Mouse (Mus musculus) heart, postnatal 10 days (tissue): ENCODE measurements around the gene Ak1. TPM values are rescaled to one million over a fixed set of nuclear protein-coding genes. Genes with fewer than 3 reads are reported as not detected.

Source experiments
- DNase-seq, 2 experiments: peaks; one replicate each; pipeline ENCODE4 v3.0.0; 2021
- intact Hi-C: fragments of 180-260 bp; cut with DNase I; formaldehyde crosslinking; loops from one replicate; pipeline ENCODE4 v1.15.1; 2025
- total RNA-seq, 2 experiments: library from RNA; stranded (reverse); gene quantifications; 2 replicates each; pipeline ENCODE4 v1.2.3; 2021

Ak1 gene
- 100 to 1,000 TPM; 522 to 538 TPM for total RNA-seq

GRCm38 (mm10) chr2:32621517-32621859 lies at the start of gene Ak1:
TSS of gene Ak1 (plus strand) at chr2:32621758.
- intact Hi-C loops, result no loop called here
- DNase-seq, result no peak

DNA sequence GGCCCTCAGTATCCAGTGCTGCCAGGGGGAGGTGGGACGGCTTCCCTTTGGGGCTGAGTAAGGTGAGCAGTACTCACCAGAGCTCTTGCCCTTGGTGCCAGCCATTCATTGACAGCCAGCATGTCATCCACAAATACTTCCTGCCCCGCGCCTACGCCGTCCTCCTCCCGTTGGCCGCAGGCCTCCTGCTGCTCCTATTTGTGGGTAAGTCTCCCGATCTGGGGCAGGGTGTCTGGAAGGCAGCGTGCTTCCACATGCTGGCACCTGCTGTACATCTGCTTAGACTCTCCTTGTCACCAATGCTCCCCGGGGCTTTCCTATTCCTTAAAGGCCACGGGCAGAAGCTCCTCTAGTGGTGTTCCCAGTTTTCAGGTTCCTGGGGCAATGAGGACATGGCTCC lies 49.4 kb upstream of the Ak1 start:
- DNase-seq, result no peak
- intact Hi-C loops, result loop anchor here (5.0 kb wide), 1 partner anchor 35 kb away; no protein-coding TSS in a partner anchor

GRCm38 (mm10) chr2:32574497-32574896 lies 47.1 kb upstream of the Ak1 start, which contains the start of gene Pip5kl1:
TSS of gene Pip5kl1 (plus strand) at chr2:32574797.
- no peak for DNase-seq

DNA sequence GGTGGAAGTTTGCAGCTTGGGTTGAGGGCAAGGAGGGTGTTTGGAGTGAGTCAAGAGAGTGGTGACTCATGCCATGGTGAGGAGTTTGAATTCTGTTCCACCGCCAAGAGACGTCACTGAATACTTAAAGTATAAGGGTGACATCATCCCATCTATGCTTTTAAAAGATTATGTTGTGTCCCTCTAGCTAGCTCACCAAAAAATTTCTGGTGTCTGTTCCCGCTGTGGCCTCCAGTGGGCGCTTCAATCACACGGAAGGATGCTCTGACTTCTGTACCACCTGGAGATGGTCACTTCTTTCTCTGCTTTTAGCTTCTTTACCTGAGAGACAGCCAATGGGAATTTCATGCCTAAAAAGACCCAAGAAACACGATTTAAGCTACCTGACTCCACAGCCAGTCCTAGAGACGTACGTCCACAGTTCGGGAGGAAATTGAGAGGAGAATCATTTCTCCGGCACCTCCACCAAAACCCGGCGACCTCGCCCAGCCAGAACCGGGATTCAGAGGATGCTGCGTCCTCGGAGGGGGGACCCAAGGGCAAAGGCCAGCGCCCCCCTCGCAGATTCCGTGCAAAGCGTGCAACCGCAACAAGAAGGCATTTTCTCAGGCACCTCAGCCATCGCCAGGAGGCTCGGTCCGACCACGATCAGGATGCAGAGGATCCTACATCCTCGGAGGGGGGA lies 46.5 kb upstream of the Ak1 start:
- peak; percentile 54 to 69 for DNase-seq
- intact Hi-C loops, result loop anchor here (5.0 kb wide), 1 partner anchor 32 kb away; no protein-coding TSS in a partner anchor

More at GRCm38 (mm10) chr2:32574497-32574896, 47.1 kb upstream of the Ak1 start, which contains the start of gene Pip5kl1:
- intact Hi-C loops, result loop anchor here (5.0 kb wide), 1 partner anchor 33 kb away; no protein-coding TSS in a partner anchor

GRCm38 (mm10) chr2:32575586-32576160 lies 45.9 kb upstream of the Ak1 start, which contains the start of gene 9430097D07Rik:
TSS of gene 9430097D07Rik (minus strand) at chr2:32575684.
- DNase-seq, result no peak
- intact Hi-C loops, result no loop called here

- DNase-seq, result no peak
- intact Hi-C loops, result no loop called here
Measured at GRCm38 (mm10) chr2:32576532-32576931, 45.0 kb upstream of the Ak1 start.

GRCm38 (mm10) chr2:32578146-32579046 lies 43.2 kb upstream of the Ak1 start:
- intact Hi-C loops, result no loop called here
- DNase-seq, result peak; percentile 44 to 52

DNA sequence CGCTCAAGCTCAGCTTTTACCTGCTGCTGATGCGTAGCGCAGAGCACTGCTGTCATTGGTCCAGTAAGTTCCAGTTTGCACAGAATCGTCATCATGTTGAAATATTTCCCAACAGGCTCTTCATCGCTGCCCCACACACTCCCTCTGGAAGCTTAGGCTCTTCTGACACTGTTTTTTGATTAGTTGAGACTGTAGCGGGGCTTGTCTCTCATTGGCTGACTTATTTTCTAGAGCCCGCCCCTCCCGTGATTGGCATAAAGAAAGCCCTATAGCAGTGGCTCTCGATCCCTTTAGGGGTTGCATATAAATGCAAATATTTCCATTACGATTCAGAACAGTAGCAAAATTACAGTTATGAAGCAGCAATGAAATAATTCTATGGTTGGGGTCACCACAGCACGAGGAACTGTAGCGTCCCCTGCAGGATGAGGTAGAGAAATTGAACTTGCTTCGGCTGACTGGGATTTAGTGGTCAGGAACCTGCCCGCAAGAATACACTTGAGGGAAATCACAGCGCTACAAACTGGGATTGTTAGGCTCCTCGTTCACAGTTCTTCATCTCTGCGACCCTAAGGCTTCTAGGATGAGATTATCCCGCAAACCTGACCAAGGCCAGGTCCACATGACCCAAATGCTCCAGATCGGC lies 40.0 kb upstream of the Ak1 start:
- intact Hi-C loops, result loop anchor here (5.0 kb wide), 1 partner anchor 36 kb away; no protein-coding TSS in a partner anchor
- DNase-seq, result peak; percentile 39 to 51

DNA sequence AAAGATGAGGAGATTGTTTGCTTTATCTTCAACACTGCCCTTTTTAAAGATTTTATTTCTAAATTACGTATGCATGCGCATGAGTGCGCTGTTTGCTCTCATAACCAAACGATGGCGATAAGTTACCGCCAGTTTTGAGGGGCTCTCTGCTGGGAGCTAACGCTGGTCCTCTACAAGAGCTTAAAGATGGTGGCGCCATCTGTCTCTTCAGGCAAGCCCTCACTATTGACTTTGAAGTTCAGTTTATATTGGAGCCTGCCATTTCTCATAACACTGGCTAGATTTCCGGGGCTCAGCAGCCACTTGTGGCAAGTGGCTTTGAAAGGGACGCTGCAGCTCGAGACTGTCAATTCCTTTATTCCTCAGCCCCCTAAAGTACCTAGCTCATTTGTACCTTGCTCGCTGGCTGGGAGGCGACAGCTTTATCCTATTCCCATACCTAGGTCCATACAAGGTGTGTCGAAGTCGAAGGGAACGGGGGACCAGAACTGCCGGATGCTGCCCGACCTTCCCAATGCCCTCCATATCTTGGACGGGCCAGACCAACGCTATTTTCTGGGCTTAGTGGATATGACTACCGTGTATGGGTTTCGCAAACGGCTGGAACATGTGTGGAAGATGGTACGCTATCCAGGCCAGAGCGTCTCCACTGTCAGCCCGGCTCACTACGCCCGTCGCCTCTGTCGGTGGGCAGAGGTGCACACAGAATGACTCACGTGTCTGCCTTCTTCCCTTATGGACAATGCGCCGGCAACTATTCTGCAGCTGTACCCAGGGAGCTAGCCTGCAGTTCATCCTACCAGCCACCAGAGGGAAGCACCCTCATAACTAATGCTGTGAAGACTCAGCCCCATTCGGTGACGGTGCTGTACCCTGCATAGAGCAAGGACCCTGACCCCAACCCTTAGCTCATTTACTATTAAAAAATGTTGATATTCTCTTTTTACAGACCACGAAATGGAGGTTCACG lies 38.4 kb upstream of the Ak1 start:
- DNase-seq, result peak; percentile 90 to 91
- intact Hi-C loops, result loop anchor here (1.0 to 5.0 kb wide), 3 partner anchors 20 to 106 kb away; no protein-coding TSS in a partner anchor

DNA sequence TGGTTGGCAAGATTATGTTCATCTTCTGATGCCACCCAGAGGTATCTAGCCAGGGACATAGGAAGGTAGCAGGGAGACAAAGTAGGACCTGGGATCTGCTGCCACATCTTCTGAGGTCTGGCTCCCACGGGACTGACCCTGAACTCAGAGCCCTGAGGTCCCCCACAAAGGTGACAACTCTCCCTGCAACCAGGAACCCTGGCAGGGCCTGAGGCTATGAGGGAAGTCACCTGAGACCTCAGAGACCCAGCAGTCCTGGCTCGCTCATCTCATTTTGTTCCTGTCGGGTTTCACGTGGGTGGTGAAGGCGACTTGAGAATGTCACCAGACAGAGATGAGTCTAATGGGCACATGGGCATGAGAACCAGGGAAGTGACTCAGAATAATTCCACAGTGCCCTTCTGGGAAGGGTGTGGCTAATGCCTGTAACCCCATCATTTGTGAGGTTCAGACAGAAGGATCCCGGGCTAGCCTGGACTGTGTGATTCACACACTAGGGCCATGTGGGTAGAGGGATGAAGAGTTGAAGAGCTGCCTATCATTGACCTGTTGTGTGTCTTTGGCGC lies 36.3 kb upstream of the Ak1 start:
- intact Hi-C loops, result no loop called here
- DNase-seq, result no peak

DNA sequence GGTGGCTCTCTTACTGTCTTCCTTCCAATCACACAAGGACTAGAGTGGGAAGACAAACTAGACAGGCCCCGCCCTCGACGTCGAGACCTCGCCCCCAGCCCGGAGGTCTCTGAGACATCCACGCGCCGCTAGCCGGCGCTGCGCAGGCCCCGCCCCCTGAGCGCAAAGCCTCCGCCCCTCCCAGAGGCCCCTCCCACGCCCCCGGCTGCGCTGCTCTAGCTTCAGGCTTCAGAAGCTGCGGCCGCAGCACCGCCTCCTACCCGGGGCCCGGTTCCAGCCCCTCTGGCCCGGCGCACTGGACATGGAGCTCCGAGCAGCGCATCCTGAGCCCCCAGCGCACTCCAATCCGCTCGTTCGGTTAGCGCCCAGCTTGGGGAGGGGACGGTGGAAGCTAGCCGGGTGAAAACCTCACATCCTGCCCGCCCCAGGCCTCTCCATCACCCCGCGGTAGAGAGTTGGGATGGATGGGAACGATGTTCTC lies 34.6 kb upstream of the Ak1 start, which contains the start of gene St6galnac4:
TSS of gene St6galnac4 (plus strand) at position 225 of the 481 bp plus-strand sequence.
- DNase-seq, result peak; percentile 92 to 95
- intact Hi-C loops, result loop anchor here (1.0 kb wide), 1 partner anchor 15 kb away; no protein-coding TSS in a partner anchor

DNA sequence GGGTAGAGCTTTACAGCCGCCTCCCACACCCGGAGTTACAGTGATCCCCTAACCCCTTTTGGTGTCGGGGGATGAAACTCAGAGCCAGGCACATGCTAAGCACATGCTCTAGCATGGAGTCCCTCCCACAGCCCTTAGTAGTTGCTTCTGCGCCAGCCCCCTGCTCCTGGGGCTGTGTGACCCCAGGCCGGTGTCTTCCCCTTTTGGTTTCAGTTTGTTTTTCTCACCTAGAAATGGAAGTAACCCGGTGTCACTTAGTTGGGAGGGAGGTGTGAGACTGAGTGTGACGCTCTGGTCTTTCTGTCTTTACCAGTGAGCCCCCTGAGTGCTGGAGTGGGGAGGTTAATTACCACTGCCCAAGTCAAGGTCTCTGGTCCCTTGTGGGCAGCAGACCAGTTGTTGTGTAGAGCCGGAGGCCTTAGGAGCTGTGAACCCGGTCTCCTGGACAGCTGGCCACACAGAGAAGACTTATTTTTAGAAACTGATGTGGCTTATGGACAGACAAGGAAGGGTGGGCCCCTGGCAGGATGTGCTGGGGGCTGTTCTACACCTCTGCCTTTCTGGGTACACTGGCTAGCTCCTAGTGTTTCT lies 33.7 kb upstream of the Ak1 start:
- DNase-seq, result peak; percentile 67 to 74
- intact Hi-C loops, result loop anchor here (1.0 kb wide), 1 partner anchor 14 kb away; no protein-coding TSS in a partner anchor

DNA sequence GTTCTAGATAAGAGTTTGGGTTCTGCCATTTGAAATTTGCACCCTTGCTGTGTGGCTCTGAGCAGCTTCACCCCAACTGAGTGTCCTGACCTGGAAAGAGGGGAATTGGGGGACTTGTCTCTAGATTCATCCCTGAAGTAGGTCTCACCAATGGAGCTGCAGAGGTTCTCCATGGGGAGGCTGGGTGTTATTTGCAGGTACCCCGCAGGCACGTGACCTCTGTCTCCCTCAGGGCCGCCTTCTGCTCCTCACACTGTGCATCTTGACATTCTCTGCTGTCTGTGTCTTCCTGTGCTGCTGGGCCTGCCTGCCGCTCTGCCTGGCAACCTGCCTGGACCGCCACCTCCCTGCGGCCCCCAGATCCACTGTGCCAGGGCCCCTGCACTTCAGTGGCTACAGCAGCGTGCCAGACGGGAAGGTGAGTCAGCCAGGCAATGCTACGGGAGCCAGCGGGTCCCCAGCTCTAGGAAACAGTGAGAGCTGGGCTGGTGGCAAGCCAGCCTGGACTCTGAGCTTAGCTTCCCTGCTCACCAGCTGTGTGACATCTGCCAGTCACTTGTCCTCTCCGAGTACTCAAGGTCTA lies 32.3 kb upstream of the Ak1 start:
- intact Hi-C loops, result no loop called here

GRCm38 (mm10) chr2:32590224-32590623 lies 31.3 kb upstream of the Ak1 start:
- no peak for DNase-seq
- intact Hi-C loops, result no loop called here

More for the DNA sequence above, 32.3 kb upstream of the Ak1 start:
- peak; percentile 53 to 67 for DNase-seq

DNA sequence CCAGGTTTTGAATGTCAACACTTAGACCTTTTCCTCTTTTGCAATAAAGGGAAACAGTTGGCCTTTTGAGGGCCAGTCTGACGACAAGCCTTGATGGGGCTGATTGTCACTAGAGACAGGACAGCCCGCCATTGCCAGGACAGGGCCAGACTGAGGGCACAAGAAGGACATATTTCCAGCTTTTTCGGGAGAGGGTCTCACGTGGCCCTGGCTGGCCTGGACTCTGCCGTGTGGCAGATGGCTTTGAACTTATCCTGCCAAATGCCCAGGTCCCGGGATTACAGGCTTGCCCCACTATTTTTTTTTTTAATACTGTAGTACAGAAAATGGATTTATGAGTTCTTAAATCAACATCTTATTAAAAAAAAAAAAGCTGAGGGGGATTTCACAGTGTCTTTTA lies 30.3 kb upstream of the Ak1 start:
- DNase-seq, result no peak
- intact Hi-C loops, result no loop called here

DNA sequence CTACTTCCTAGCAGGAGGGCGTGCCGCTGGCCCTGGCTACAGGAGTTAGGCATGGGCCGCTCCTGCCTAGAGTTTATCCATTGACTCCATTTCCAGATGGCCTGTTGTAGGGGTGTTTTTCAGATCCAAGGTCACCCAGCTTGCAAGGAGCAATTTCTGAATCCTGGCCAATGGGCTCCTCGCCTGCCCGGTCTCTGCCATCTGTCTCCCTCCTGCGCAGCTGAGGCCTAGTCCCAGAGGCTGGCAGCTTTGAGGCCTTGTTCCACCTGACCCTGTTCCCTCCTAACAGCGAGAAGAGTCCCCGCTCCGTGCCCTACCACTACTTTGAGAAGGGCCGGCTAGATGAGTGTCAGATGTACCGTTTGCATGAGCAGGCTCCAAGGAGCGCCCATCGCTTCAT lies 24.8 kb upstream of the Ak1 start:
- intact Hi-C loops, result no loop called here
- peak in 1 of 2 experiments; percentile 44 for DNase-seq

DNA sequence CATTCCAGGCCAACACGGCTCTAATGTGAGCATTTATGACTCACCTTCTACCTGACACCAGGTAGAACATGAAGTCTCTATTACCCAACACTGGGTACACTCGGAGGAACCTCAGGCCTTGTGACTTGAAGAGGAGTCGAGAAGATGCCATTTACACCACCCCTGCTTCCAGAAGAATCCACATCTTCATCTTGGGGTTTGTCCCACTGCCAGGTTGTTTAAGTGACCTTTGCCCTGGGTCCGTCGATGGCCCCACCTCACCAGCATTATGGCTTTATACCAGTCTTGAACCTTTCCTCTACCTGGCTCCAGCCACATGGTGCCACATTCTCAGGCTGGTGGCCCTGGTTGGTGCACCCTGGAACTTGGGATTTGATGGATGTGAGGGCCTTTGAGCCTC lies 24.3 kb upstream of the Ak1 start:
- DNase-seq, result no peak
- intact Hi-C loops, result no loop called here

DNA sequence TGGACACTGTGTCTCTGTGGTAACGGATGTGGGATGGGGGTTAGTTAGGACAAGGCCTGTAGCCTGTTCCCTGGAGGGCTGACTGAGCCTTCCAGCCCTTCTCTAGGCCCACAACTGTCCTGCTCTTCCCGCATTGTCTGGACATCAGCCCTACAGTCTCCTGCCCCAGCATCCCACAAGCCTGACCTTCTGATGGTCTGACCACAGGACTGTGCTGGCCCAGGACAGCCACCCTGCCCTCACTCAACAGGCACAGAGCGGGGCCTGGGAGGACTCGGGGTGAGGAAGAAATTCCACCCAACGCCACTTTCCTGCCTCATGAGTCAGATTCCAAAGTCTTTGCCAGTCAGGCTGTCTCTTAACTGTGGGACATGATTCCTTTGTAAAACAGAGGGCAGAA lies 23.9 kb upstream of the Ak1 start:
- intact Hi-C loops, result no loop called here
- no peak for DNase-seq
